Mouse (Mus musculus) C2C12 (cell line): ENCODE results near the gene Tspan7. TPM values are rescaled to one million over a fixed set of nuclear protein-coding genes. Genes with fewer than 3 reads are reported as not detected.

Source experiments
- H3K27me3 ChIP-seq: one replicate; pipeline ENCODE4 v1.6.1; 2011; ENCODE audit not compliant: control insufficient read depth, insufficient read depth, insufficient read length
- H3K36me3 ChIP-seq: one replicate; pipeline ENCODE4 v1.6.1; 2011; ENCODE audit not compliant: control insufficient read depth, insufficient read depth
- H3K4me3 ChIP-seq: one replicate; pipeline ENCODE4 v1.5.1; 2011; ENCODE audit warnings: mild to moderate bottlenecking, control low read depth; ENCODE audit not compliant: poor library complexity, insufficient read depth, severe bottlenecking
- H3K79me2 ChIP-seq: one replicate; pipeline ENCODE4 v1.6.1; 2011; ENCODE audit not compliant: control insufficient read depth, insufficient read depth
- H3K79me3 ChIP-seq: one replicate; pipeline ENCODE4 v1.6.1; 2011; ENCODE audit warnings: low read depth, control low read depth
- H3ac ChIP-seq: one replicate; pipeline ENCODE3; 2011; ENCODE audit warnings: low read depth; ENCODE audit not compliant: control insufficient read depth, insufficient read length
- CEBPB ChIP-seq: IDR thresholded peaks from one replicate; pipeline ENCODE4 v1.6.1; 2011; ENCODE audit warnings: low read depth, mild to moderate bottlenecking, control low read depth, moderate library complexity
- CTCF ChIP-seq: IDR thresholded peaks from one replicate; pipeline ENCODE4 v1.5.1; 2011; ENCODE audit not compliant: control insufficient read depth, insufficient read depth, insufficient read length
- FOSL1 ChIP-seq: IDR thresholded peaks from one replicate; pipeline ENCODE4 v1.8.0; 2011; ENCODE audit warnings: mild to moderate bottlenecking, low read length; ENCODE audit not compliant: poor library complexity, insufficient read depth, severe bottlenecking
- MAX ChIP-seq: IDR thresholded peaks from one replicate; pipeline ENCODE4 v1.6.1; 2011; ENCODE audit warnings: mild to moderate bottlenecking, control low read depth
- MYOD1 ChIP-seq: IDR thresholded peaks from one replicate; pipeline ENCODE4 v1.6.1; 2011; ENCODE audit warnings: low read depth; ENCODE audit not compliant: control insufficient read depth, insufficient read length
- MYOG ChIP-seq: IDR thresholded peaks from one replicate; pipeline ENCODE4 v1.6.1; 2011; ENCODE audit not compliant: control insufficient read depth, insufficient read length; ENCODE audit errors: extremely low read depth
- USF1 ChIP-seq: IDR thresholded peaks from one replicate; pipeline ENCODE4 v1.6.1; 2011; ENCODE audit warnings: low read depth, mild to moderate bottlenecking, control low read depth, moderate library complexity
- polyA plus RNA-seq: library from polyadenylated mRNA; unstranded; fragments of >200 nt; fragmentation: generic; extraction: Trizol; gene quantifications from one replicate; pipeline ENCODE4 v1.2.1, GENCODE M21; 2012; ENCODE audit warnings: missing spikeins

The Tspan7 gene
- polyA plus RNA-seq, 1 experiment: 7.2 TPM

DNA sequence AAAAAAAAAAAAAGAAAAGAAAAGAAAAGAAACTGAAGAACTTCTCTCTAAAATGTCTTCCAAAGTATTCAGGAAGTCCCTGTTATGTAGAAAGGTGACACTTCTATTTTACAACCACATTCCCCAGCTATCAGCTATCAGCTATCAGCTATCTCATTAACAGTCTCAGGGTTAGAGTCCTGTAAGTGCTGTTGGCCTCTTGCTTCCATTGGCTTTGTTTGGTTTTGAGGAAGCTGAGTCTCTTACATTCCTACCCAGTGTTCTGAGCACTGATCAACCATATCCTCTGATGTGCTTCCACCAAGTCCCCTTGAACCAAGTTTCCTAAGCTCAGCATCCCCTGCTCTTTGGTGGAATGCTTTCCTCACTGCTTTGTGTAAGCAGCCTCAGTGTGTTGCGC is 7.9 kb upstream of the Tspan7 start:
- H3K36me3 ChIP-seq: no peaks in the 10 kb centered on the region
- no peak overlapping the region for H3ac ChIP-seq
- H3K79me2 ChIP-seq: no peaks in the 10 kb centered on the region
- no peak for TF ChIP-seq CTCF
- no peak for TF ChIP-seq MYOG
- no peak for TF ChIP-seq USF1
- TF ChIP-seq MAX: no peak
- no peak for TF ChIP-seq CEBPB
- no peak for TF ChIP-seq FOSL1
- TF ChIP-seq MYOD1: no peak
- H3K27me3 ChIP-seq: no peaks in the 10 kb centered on the region
- H3K4me3 ChIP-seq: no peak overlapping the region
- H3K79me3 ChIP-seq: no peaks in the 10 kb centered on the region

- H3K79me2 ChIP-seq: no peaks in the 10 kb centered on the region
- no peaks in the 10 kb centered on the region for H3K36me3 ChIP-seq
- no peak overlapping the region for H3ac ChIP-seq
- TF ChIP-seq MYOD1 (no peak), MAX (no peak), FOSL1 (no peak), CEBPB (no peak), CTCF (no peak), MYOG (no peak), USF1 (no peak)
- H3K27me3 ChIP-seq: no peaks in the 10 kb centered on the region
- H3K79me3 ChIP-seq: no peaks in the 10 kb centered on the region
- H3K4me3 ChIP-seq: no peak overlapping the region
These were observed 5.7 kb upstream of the Tspan7 start for GRCm38 (mm10) chrX:10479031-10479886.

DNA sequence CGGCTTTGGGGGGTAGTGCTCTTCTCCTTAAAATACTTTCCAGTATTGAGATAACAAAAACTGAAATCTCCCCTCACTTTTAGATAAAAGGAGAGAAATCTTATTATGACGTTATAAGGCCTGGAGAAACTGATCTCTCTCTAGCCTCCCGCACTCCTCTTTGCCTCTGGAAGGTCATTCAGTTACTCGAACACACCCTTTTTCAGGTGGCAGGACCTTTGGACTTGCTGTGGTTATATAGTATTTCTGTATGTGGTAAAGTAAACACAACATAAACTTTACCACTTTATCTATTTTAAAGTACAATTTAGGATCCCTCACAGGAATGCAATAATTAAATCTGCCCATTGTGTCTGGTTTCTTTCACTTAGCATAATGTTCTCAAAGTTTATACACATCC is 5.0 kb upstream of the Tspan7 start:
- TF ChIP-seq CTCF (no peak), MAX (no peak), CEBPB (no peak), MYOD1 (no peak), USF1 (no peak), FOSL1 (no peak), MYOG (no peak)
- Histone ChIP-seq H3K36me3 (no peaks in the 10 kb centered on the region), H3K27me3 (no peaks in the 10 kb centered on the region), H3K79me3 (no peaks in the 10 kb centered on the region), H3K79me2 (no peaks in the 10 kb centered on the region), H3ac (no peak overlapping the region), H3K4me3 (no peak overlapping the region)

DNA sequence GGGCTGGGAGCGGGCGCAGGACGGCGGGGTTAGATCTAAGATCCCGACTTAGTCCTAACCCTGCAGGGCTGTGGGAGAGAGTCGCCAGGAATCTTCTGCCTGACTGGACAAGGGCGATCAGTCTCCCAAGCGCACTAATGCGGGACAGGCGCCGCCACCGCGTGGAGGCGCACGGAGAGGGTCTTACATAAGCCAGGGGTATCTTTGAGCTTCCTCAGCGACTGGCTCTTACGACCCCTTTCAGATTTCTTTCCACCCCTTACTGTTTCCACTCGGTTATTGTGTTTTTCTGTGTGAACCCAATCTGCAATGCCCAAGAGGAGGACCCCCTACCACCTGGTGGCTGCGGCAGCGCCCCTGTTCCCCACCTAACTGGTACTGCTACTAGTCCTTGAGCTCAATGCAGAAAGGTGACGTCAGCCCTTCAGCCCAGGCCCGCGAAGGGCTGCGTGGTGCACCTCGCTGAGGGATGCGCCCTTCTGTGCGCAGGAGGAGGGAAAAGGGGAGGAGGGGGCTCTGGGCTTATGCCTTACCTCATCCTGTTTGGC is 780 bp downstream of the Tspan7 start:
- Histone ChIP-seq H3K4me3 (no peak overlapping the region), H3K27me3 (no peaks in the 10 kb centered on the region), H3K79me2 (no peaks in the 10 kb centered on the region), H3K36me3 (no peaks in the 10 kb centered on the region), H3K79me3 (no peaks in the 10 kb centered on the region), H3ac (peak overlapping the region; percentile 35)
- TF ChIP-seq MAX: no peak

- no peaks in the 10 kb centered on the region for H3K36me3 ChIP-seq
- TF ChIP-seq CTCF (no peak), FOSL1 (no peak), MYOD1 (no peak), CEBPB (no peak), MYOG (no peak)
- H3K79me3 ChIP-seq: no peaks in the 10 kb centered on the region
- H3K27me3 ChIP-seq: no peaks in the 10 kb centered on the region
- no peak overlapping the region for H3ac ChIP-seq
- H3K79me2 ChIP-seq: no peaks in the 10 kb centered on the region
- H3K4me3 ChIP-seq: no peak overlapping the region
These were observed 13.6 kb downstream of the Tspan7 start for GRCm38 (mm10) chrX:10498580-10498979.

DNA sequence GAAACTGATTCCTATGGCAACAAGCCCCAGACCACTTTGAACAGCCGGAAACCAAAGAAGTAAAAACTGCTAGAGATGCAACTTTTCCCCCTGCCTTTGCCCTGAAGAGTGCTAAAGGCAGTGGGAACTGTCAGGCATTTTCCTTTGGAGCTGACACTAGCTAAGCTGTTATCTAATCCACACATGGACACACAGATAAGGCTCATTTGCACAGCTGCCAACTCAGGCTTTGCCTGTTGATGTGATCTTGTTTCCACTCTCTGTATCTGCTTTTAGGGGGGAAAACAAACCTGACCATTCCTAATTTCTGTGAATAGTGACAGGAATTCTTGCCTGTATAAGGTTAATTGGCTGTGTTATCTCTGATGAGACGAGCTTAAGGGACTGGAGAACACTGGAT is 17.7 kb downstream of the Tspan7 start:
- Histone ChIP-seq H3K4me3 (no peak overlapping the region), H3K36me3 (no peaks in the 10 kb centered on the region), H3ac (no peak overlapping the region), H3K79me2 (no peaks in the 10 kb centered on the region), H3K27me3 (no peaks in the 10 kb centered on the region), H3K79me3 (no peaks in the 10 kb centered on the region)
- no peak for TF ChIP-seq MYOG
- no peak for TF ChIP-seq MAX
- TF ChIP-seq USF1: no peak
- TF ChIP-seq MYOD1: no peak
- no peak for TF ChIP-seq CEBPB
- TF ChIP-seq CTCF: no peak
- no peak for TF ChIP-seq FOSL1
